In the genomic region with DNA sequence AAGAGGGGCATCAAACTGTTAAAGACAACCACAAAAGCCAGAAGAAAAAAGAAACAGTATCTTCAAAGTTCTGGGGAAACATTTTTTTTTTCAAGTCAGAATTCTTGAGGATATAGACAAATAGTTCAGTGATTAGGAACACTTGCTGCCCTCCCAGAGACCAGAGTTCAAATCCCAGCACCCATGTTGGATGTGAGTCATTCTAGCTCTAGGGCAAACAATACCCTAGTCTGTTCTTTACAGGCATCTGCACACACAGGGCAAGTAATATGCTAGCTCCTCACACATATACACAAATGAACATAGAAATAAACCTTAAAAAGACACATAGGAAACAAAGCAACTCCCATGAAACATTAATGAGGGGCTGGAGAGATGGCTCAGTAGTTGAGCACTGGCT, we compare ENCODE assay signal across 34 mouse cellular contexts.
"Had no signal": no experiment of that assay in that cellular context is flagged by ENCODE, and none has a peak within 500 bp of the region (broad histone marks: within the 10 kb centered on the region; RNA-seq: fewer than 3 reads in every experiment).

No protein-coding gene starts in this region.

- H3K4me3 ChIP-seq: heart, embryonic 12.5 days; heart, embryonic 13.5 days; heart, embryonic 15.5 days; hindbrain, embryonic 10.5 days; hindbrain, embryonic 12.5 days; hindbrain, embryonic 13.5 days; hindbrain, embryonic 15.5 days; intestine, embryonic 15.5 days; kidney, embryonic 15.5 days; layer of hippocampus, adult 2 months; left cerebral cortex, adult 2 months had no signal

- H3K4me1 ChIP-seq: hindbrain, embryonic 10.5 days; hindbrain, embryonic 12.5 days; hindbrain, embryonic 13.5 days; hindbrain, embryonic 15.5 days; intestine, embryonic 15.5 days; kidney, embryonic 15.5 days had no signal

- H3K27ac ChIP-seq: heart, embryonic 13.5 days; heart, embryonic 15.5 days; hindbrain, embryonic 10.5 days; hindbrain, embryonic 12.5 days; hindbrain, embryonic 13.5 days; hindbrain, embryonic 14.5 days; hindbrain, embryonic 15.5 days; hindbrain, postnatal 0 days; intestine, embryonic 15.5 days; kidney, embryonic 15.5 days; kidney, postnatal 0 days; layer of hippocampus, adult 2 months; left cerebral cortex, adult 2 months had no signal

- H3K36me3 ChIP-seq: heart, embryonic 12.5 days; heart, embryonic 13.5 days; heart, embryonic 15.5 days; hindbrain, embryonic 10.5 days; hindbrain, embryonic 12.5 days; hindbrain, embryonic 13.5 days; hindbrain, embryonic 15.5 days; intestine, embryonic 15.5 days; kidney, embryonic 15.5 days had no signal

- H3K27me3 ChIP-seq: heart, embryonic 12.5 days; heart, embryonic 13.5 days; heart, embryonic 15.5 days; hindbrain, embryonic 12.5 days; hindbrain, embryonic 13.5 days; hindbrain, embryonic 15.5 days; intestine, embryonic 15.5 days; kidney, embryonic 15.5 days had no signal

- DNase-seq: heart, postnatal 10 days; heart, postnatal 14 days; heart, postnatal 36 days; heart, postnatal 4 days; kidney, adult 11 months; kidney, adult 18-20 months; kidney, adult 2 months; kidney, adult 8-10 months; kidney, adult 9 months; kidney, postnatal 10 days; kidney, postnatal 14 days; kidney, postnatal 25 days; kidney, postnatal 36 days; kidney, postnatal 4 days; layer of hippocampus, adult 9-11 months; layer of hippocampus, postnatal 36 days had no signal

- ATAC-seq: hindbrain, embryonic 16.5 days; hindbrain, postnatal 0 days; inflammation-experienced regulatory T-cells, adult 6 months; intestine, embryonic 15.5 days; intestine, embryonic 16.5 days; intestine, postnatal 0 days had no signal

- H3K4me2 ChIP-seq: heart, embryonic 12.5 days; heart, embryonic 13.5 days; heart, embryonic 15.5 days; hindbrain, embryonic 12.5 days; hindbrain, embryonic 13.5 days; hindbrain, embryonic 14.5 days; hindbrain, embryonic 15.5 days; intestine, embryonic 15.5 days; kidney, embryonic 15.5 days had no signal

- H3K9ac ChIP-seq: heart, embryonic 12.5 days; heart, embryonic 13.5 days; heart, embryonic 15.5 days; hindbrain, embryonic 12.5 days; hindbrain, embryonic 13.5 days; hindbrain, embryonic 14.5 days; hindbrain, embryonic 15.5 days; intestine, embryonic 15.5 days; kidney, embryonic 15.5 days had no signal

- H3K9me3 ChIP-seq: heart, embryonic 12.5 days; heart, embryonic 13.5 days; heart, embryonic 15.5 days; hindbrain, embryonic 10.5 days; hindbrain, embryonic 12.5 days; hindbrain, embryonic 13.5 days; hindbrain, embryonic 15.5 days; intestine, embryonic 15.5 days; kidney, embryonic 15.5 days had no signal
